Mouse (Mus musculus) forebrain, embryonic 12.5 days (tissue): ENCODE data around the gene Slitrk6. TPM values are rescaled to one million over a fixed set of nuclear protein-coding genes. Genes with fewer than 3 reads are reported as not detected.

Experiments
- ATAC-seq: fragments of 200-750 bp; cut with Nextera tagmentation; 2 replicates; pipeline ENCODE4 v1.8.0; 2017; ENCODE audit warnings: moderate TSS enrichment; ENCODE audit not compliant: low FRiP score
- H3K27ac ChIP-seq: fragments of 300-500 bp; sonication (generic); 2 replicates; pipeline ENCODE4 v1.5.1; 2016; ENCODE audit warnings: mild to moderate bottlenecking
- H3K27me3 ChIP-seq: fragments of 300-500 bp; sonication (generic); 2 replicates; pipeline ENCODE4 v1.6.1; 2016; ENCODE audit warnings: mild to moderate bottlenecking
- H3K36me3 ChIP-seq: fragments of 300-500 bp; sonication (generic); replicated peaks from 2 replicates; pipeline ENCODE4 v1.6.1; 2016; ENCODE audit warnings: mild to moderate bottlenecking
- H3K4me1 ChIP-seq: fragments of 300-500 bp; sonication (generic); 2 replicates; pipeline ENCODE4 v1.6.1; 2016
- H3K4me2 ChIP-seq: fragments of 300-500 bp; sonication (generic); 2 replicates; pipeline ENCODE4 v1.6.1; 2016; ENCODE audit warnings: mild to moderate bottlenecking, moderate library complexity
- H3K4me3 ChIP-seq: fragments of 300-500 bp; sonication (generic); replicated peaks from 2 replicates; pipeline ENCODE4 v1.5.1; 2016; ENCODE audit warnings: mild to moderate bottlenecking
- H3K9ac ChIP-seq: fragments of 300-500 bp; sonication (generic); 2 replicates; pipeline ENCODE4 v1.6.1; 2016; ENCODE audit warnings: mild to moderate bottlenecking
- H3K9me3 ChIP-seq: fragments of 300-500 bp; sonication (generic); 2 replicates; pipeline ENCODE4 v1.6.1; 2016
- WGBS: fragments of 180-500 bp; shearing (Covaris S2); methylation state at CpG from one replicate; pipeline ENCODE4 v1.1.7; 2016; 5-methylcytosine and 5-hydroxymethylcytosine counted together
- polyA plus RNA-seq: library from polyadenylated mRNA; unstranded; fragments of >200 nt; fragmentation: Nextera tagmentation; extraction: Ambion mirVana; gene quantifications from 2 replicates; pipeline ENCODE4 v1.2.1, GENCODE M21; 2016

Slitrk6 gene
- polyA plus RNA-seq: 0.92 and 1.8 TPM in 2 replicates

GRCm38 (mm10) chr14:110754484-110755307, at the start of gene Slitrk6:
Gene Slitrk6, minus strand, starts transcription at chr14:110755149.
- ATAC-seq: peak; percentile 70; the same call in 1 of the 2 replicates
- Histone ChIP-seq H3K36me3 (no peaks in the 10 kb centered on the region), H3K4me1 (peaks cover 4% of the 10 kb centered on the region; the same call in 1 of the 2 replicates), H3K4me3 (no peak within 1 kb of the TSS), H3K9me3 (no peaks in the 10 kb centered on the region), H3K4me2 (0 out of 2 replicates have a peak within 1 kb of the TSS, but pooled peaks have one; percentile 22), H3K27ac (no peak within 1 kb of the TSS), H3K9ac (no peak within 1 kb of the TSS), H3K27me3 (no peaks in the 10 kb centered on the region)
- WGBS: 38% methylated on average over 11 of the region's 11 CpGs

GRCm38 (mm10) chr14:110777546-110777945, 22.6 kb upstream of the Slitrk6 start:
- no peaks in the 10 kb centered on the region for H3K4me1 ChIP-seq
- no peaks in the 10 kb centered on the region for H3K9me3 ChIP-seq

DNA sequence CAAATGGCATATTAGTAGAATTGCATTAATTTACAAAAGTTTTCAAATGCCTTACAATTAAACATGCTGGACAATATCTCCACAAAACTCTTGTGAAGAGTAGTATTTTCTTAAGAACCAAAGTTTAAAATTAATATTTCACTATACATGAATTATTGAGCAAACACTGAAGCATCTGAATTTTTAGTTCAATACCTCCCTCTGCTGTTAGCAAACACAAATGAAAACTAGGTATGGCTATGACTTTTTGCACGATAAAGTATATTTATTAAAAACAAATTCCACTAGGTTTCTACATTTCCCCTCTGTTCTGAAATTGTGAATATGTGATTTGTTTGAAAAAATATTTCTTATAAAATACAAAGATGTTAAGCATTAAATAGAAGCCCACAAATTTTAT, 15.7 kb upstream of the Slitrk6 start:
- no peaks in the 10 kb centered on the region for H3K27me3 ChIP-seq
- H3K9me3 ChIP-seq: no peaks in the 10 kb centered on the region
- H3K4me3 ChIP-seq: no peak overlapping the region
- no peaks in the 10 kb centered on the region for H3K36me3 ChIP-seq
- no peak overlapping the region for H3K4me2 ChIP-seq
- H3K27ac ChIP-seq: no peak overlapping the region
- H3K4me1 ChIP-seq: no peaks in the 10 kb centered on the region
- H3K9ac ChIP-seq: no peak overlapping the region
- ATAC-seq: no peak
- 92% methylated on average over 1 of the region's 1 CpGs for WGBS

More at GRCm38 (mm10) chr14:110777546-110777945, 22.6 kb upstream of the Slitrk6 start:
- Histone ChIP-seq H3K4me3 (no peak overlapping the region), H3K27ac (no peak overlapping the region), H3K36me3 (no peaks in the 10 kb centered on the region), H3K27me3 (no peaks in the 10 kb centered on the region), H3K9ac (no peak overlapping the region), H3K4me2 (no peak overlapping the region)
- ATAC-seq: no peak

DNA sequence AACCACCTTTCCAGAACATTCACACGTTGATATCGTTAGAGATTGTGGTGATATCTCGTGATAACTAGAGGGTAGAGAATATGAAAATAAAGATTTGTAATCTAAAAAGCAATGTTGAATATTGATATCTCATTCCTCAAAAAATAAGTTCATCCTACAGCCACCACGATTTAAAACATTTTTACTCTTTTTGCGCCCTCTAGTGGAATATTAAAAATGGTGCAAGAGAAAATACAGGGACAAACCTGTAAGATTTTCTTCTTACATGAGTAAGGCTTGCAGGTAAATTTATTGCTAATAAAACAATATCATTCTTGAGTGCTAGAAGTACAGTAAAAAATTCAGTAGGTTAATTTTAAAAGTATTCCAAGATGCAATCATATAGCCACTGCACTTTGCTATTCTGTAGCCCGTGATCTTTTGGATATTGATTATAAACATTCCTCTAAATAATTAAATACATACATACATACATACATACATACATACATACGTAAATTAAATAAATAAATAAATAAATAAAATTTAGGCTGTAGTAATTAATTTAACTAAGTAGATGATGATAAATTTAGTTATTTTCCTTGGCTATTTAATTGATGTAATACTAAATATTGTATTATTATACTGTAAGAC, 7.8 kb upstream of the Slitrk6 start:
- H3K27ac ChIP-seq: no peak overlapping the region
- no peak overlapping the region for H3K4me2 ChIP-seq
- WGBS: 22% methylated on average over 7 of the region's 7 CpGs
- H3K36me3 ChIP-seq: no peaks in the 10 kb centered on the region
- H3K9ac ChIP-seq: no peak overlapping the region
- peak; percentile 70; the same call in 1 of the 2 replicates for ATAC-seq
- no peaks in the 10 kb centered on the region for H3K4me1 ChIP-seq
- H3K4me3 ChIP-seq: no peak overlapping the region
- H3K27me3 ChIP-seq: no peaks in the 10 kb centered on the region
- no peaks in the 10 kb centered on the region for H3K9me3 ChIP-seq

DNA sequence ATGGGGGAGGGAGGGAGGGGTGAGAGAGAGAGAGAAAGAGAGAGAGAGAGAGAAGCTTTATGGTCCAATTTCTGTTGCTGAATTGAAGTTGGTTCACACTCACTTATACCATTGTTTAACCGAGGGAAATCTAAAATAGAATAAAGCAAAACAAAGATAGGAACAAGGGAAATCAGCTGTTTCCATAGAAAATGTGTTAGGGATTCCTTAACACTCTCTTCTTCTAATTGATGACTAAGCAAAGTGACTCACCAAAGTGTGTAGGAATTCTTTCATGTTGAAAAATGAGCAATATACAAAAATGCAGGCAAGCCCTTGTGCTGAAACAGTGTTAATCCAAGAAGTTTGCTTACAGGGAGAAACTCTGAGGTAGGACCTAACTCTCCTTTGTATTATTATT, 6.0 kb upstream of the Slitrk6 start:
- WGBS: 61% methylated on average over 1 of the region's 1 CpGs
- H3K36me3 ChIP-seq: no peaks in the 10 kb centered on the region
- H3K27me3 ChIP-seq: no peaks in the 10 kb centered on the region

DNA sequence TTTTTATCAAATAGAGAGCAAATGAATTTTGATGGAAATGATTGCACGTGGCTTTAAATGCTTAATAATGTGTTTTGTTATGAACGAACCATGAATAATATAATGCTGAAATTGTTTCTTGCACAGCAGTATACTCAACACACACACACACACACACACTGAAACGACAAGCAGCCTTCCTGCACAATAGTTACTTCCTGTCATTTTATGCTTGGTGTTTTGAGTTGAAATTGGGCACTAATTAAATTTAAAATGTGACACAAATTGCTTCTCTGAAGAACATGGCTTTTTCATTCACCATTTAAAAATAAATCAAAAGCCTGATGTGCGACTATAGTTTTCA, 330 bp upstream of the Slitrk6 start:
- Histone ChIP-seq H3K36me3 (no peaks in the 10 kb centered on the region), H3K27me3 (no peaks in the 10 kb centered on the region), H3K27ac (no peak overlapping the region), H3K4me3 (no peak overlapping the region), H3K9ac (no peak overlapping the region), H3K4me2 (no peak overlapping the region), H3K4me1 (peaks cover 4% of the 10 kb centered on the region; the same call in 1 of the 2 replicates), H3K9me3 (no peaks in the 10 kb centered on the region)
- 47% methylated on average over 4 of the region's 4 CpGs for WGBS
- no peak for ATAC-seq

More for the DNA sequence above, 6.0 kb upstream of the Slitrk6 start:
- H3K4me2 ChIP-seq: no peak overlapping the region
- no peak overlapping the region for H3K9ac ChIP-seq
- ATAC-seq: no peak
- H3K27ac ChIP-seq: no peak overlapping the region
- H3K9me3 ChIP-seq: no peaks in the 10 kb centered on the region
- H3K4me3 ChIP-seq: no peak overlapping the region
- H3K4me1 ChIP-seq: no peaks in the 10 kb centered on the region

- no peak overlapping the region for H3K27ac ChIP-seq
- H3K4me2 ChIP-seq: no peak overlapping the region
- no peaks in the 10 kb centered on the region for H3K4me1 ChIP-seq
- peaks cover 11% of the 10 kb centered on the region for H3K27me3 ChIP-seq
- 0 out of 2 replicates have a peak, but pooled peaks have one; percentile 68 for ATAC-seq
- whole genome bisulfite sequencing: 8% methylated on average over 7 of the region's 7 CpGs
- no peaks in the 10 kb centered on the region for H3K36me3 ChIP-seq
- no peak overlapping the region for H3K4me3 ChIP-seq
- H3K9ac ChIP-seq: no peak overlapping the region
- no peaks in the 10 kb centered on the region for H3K9me3 ChIP-seq
These were observed 15.1 kb downstream of the Slitrk6 start for GRCm38 (mm10) chr14:110739861-110740260.

DNA sequence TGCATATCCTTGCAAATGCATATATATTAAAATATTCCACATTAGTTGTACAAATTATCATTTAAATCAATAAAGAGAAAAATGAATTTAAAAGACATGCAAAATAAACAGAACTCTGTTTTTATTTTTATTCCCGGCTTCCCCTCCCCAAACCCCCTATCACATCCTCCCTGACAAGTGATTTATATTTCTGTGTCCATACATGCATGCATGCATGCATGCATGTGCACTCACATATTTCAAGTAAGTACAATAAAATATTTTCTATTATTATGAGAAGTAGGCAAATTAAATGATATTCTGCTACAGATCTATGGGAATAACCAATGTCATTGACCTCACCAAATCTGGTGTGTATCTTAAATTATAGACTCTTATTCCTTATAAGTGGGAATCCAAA, 15.6 kb downstream of the Slitrk6 start:
- no peaks in the 10 kb centered on the region for H3K9me3 ChIP-seq
- H3K4me1 ChIP-seq: no peaks in the 10 kb centered on the region
- no peak overlapping the region for H3K27ac ChIP-seq
- H3K36me3 ChIP-seq: no peaks in the 10 kb centered on the region
- WGBS: 84% methylated on average over 1 of the region's 1 CpGs
- ATAC-seq: no peak
- H3K9ac ChIP-seq: no peak overlapping the region
- H3K4me2 ChIP-seq: no peak overlapping the region
- peaks cover 7% of the 10 kb centered on the region for H3K27me3 ChIP-seq
- no peak overlapping the region for H3K4me3 ChIP-seq

GRCm38 (mm10) chr14:110728344-110728910, 26.5 kb downstream of the Slitrk6 start:
- Histone ChIP-seq H3K4me3 (no peak overlapping the region), H3K4me2 (no peak overlapping the region), H3K4me1 (no peaks in the 10 kb centered on the region; the same call in 1 of the 2 replicates), H3K27me3 (no peaks in the 10 kb centered on the region), H3K9ac (no peak overlapping the region), H3K36me3 (no peaks in the 10 kb centered on the region), H3K27ac (no peak overlapping the region), H3K9me3 (no peaks in the 10 kb centered on the region)
- WGBS: 12% methylated on average over 4 of the region's 4 CpGs
- no peak for ATAC-seq

- Histone ChIP-seq H3K27me3 (no peaks in the 10 kb centered on the region), H3K4me3 (no peak overlapping the region), H3K9me3 (no peaks in the 10 kb centered on the region), H3K9ac (no peak overlapping the region), H3K4me1 (no peaks in the 10 kb centered on the region; the same call in 1 of the 2 replicates), H3K27ac (no peak overlapping the region), H3K36me3 (no peaks in the 10 kb centered on the region), H3K4me2 (no peak overlapping the region)
- WGBS: 19% methylated on average over 2 of the region's 2 CpGs
- ATAC-seq: no peak
These were observed 30.8 kb downstream of the Slitrk6 start for GRCm38 (mm10) chr14:110724026-110724576.
